Mouse (Mus musculus): ENCODE measurements around the gene Rfx7. TPM values are rescaled to one million over a fixed set of nuclear protein-coding genes. Genes with fewer than 3 reads are reported as not detected.
A peak's percentile ranks its signal among the peaks of the same experiment; 100 is the strongest.

Gene Rfx7
- total and polyA plus RNA-seq, 2 experiments from 2014 or later, result 12.2 to 48.2 TPM

- Histone ChIP-seq H3K9ac (replicated peaks; ENCODE audit: low read length, poor library complexity, severe bottlenecking) (no peak overlapping the region), H3K4me1 (ENCODE audit: insufficient read depth, low read length) (no peaks in the 10 kb centered on the region), H3K36me3 (ENCODE audit: insufficient read depth, low read length) (no peaks in the 10 kb centered on the region), H3K9me3 (ENCODE audit: low read length) (no peaks in the 10 kb centered on the region), H3K4me3 (ENCODE audit: low read depth, low read length) (no peak overlapping the region), H3K4me2 (ENCODE audit: low read depth, low read length, poor library complexity, severe bottlenecking) (no peak overlapping the region), H3K27ac (ENCODE audit: low read depth, low read length) (no peak overlapping the region), H3K27me3 (ENCODE audit: insufficient read depth, low read length) (no peaks in the 10 kb centered on the region)
- TF ChIP-seq CTCF (IDR thresholded peaks at IDR 0.05), result no peak
- ATAC-seq (ENCODE audit: low FRiP score) (no peak), DNase-seq (ENCODE audit: low spot score) (no peak)
- 37% methylated on average over 4 of the region's 4 CpGs for WGBS
Observed at GRCm38 (mm10) chr9:72656491-72656890, 124.5 kb downstream of the Rfx7 start.

- ATAC-seq (ENCODE audit: low FRiP score) (no peak), DNase-seq (ENCODE audit: low spot score) (no peak)
- WGBS, result 25% methylated on average over 3 of the region's 3 CpGs
- H3K27ac ChIP-seq (ENCODE audit: low read depth, low read length), result no peak overlapping the region
- no peaks in the 10 kb centered on the region for H3K27me3 ChIP-seq (ENCODE audit: insufficient read depth, low read length)
- no peak for TF ChIP-seq CTCF (IDR thresholded peaks at IDR 0.05)
- H3K4me3 ChIP-seq (ENCODE audit: low read depth, low read length), result no peak overlapping the region
- H3K36me3 ChIP-seq (ENCODE audit: insufficient read depth, low read length), result no peaks in the 10 kb centered on the region
- no peaks in the 10 kb centered on the region for H3K4me1 ChIP-seq (ENCODE audit: insufficient read depth, low read length)
- no peaks in the 10 kb centered on the region for H3K9me3 ChIP-seq (ENCODE audit: low read length)
- no peak overlapping the region for H3K9ac ChIP-seq (replicated peaks; ENCODE audit: low read length, poor library complexity, severe bottlenecking)
- H3K4me2 ChIP-seq (ENCODE audit: low read depth, low read length, poor library complexity, severe bottlenecking), result no peak overlapping the region
Observed at GRCm38 (mm10) chr9:72656940-72657339, 124.9 kb downstream of the Rfx7 start.

GRCm38 (mm10) chr9:72657694-72658093 is 125.7 kb downstream of the Rfx7 start:
- H3K36me3 ChIP-seq (ENCODE audit: insufficient read depth, low read length), result no peaks in the 10 kb centered on the region
- no peak overlapping the region for H3K9ac ChIP-seq (replicated peaks; ENCODE audit: low read length, poor library complexity, severe bottlenecking)
- no peak overlapping the region for H3K4me3 ChIP-seq (ENCODE audit: low read depth, low read length)
- no peaks in the 10 kb centered on the region for H3K9me3 ChIP-seq (ENCODE audit: low read length)
- no peak overlapping the region for H3K4me2 ChIP-seq (ENCODE audit: low read depth, low read length, poor library complexity, severe bottlenecking)
- H3K4me1 ChIP-seq (ENCODE audit: insufficient read depth, low read length), result no peaks in the 10 kb centered on the region
- WGBS, result 62% methylated on average over 1 of the region's 1 CpGs
- DNase-seq (ENCODE audit: low spot score), result no peak
- TF ChIP-seq CTCF (IDR thresholded peaks at IDR 0.05), result no peak
- no peak overlapping the region for H3K27ac ChIP-seq (ENCODE audit: low read depth, low read length)
- no peak for ATAC-seq (ENCODE audit: low FRiP score)
- no peaks in the 10 kb centered on the region for H3K27me3 ChIP-seq (ENCODE audit: insufficient read depth, low read length)

GRCm38 (mm10) chr9:72660139-72660538 is 128.1 kb downstream of the Rfx7 start:
- Histone ChIP-seq H3K4me1 (ENCODE audit: insufficient read depth, low read length) (peaks cover 4% of the 10 kb centered on the region; the same call in 1 of the 2 replicates), H3K9me3 (ENCODE audit: low read length) (no peaks in the 10 kb centered on the region), H3K27ac (ENCODE audit: low read depth, low read length) (no peak overlapping the region), H3K4me3 (ENCODE audit: low read depth, low read length) (no peak overlapping the region), H3K9ac (replicated peaks; ENCODE audit: low read length, poor library complexity, severe bottlenecking) (no peak overlapping the region), H3K36me3 (ENCODE audit: insufficient read depth, low read length) (no peaks in the 10 kb centered on the region), H3K27me3 (ENCODE audit: insufficient read depth, low read length) (no peaks in the 10 kb centered on the region), H3K4me2 (ENCODE audit: low read depth, low read length, poor library complexity, severe bottlenecking) (no peak overlapping the region)
- 75% methylated on average over 4 of the region's 4 CpGs for WGBS
- DNase-seq (ENCODE audit: low spot score) (no peak), ATAC-seq (ENCODE audit: low FRiP score) (no peak)
- TF ChIP-seq CTCF (IDR thresholded peaks at IDR 0.05), result no peak

GRCm38 (mm10) chr9:72660911-72661310 is 128.9 kb downstream of the Rfx7 start:
- TF ChIP-seq CTCF (IDR thresholded peaks at IDR 0.05), result no peak
- no peak overlapping the region for H3K9ac ChIP-seq (replicated peaks; ENCODE audit: low read length, poor library complexity, severe bottlenecking)
- 25% methylated on average over 1 of the region's 1 CpGs for WGBS

GRCm38 (mm10) chr9:72661561-72661894 is 129.5 kb downstream of the Rfx7 start:
- Histone ChIP-seq H3K4me1 (ENCODE audit: insufficient read depth, low read length) (peaks cover 4% of the 10 kb centered on the region; the same call in 1 of the 2 replicates), H3K4me2 (ENCODE audit: low read depth, low read length, poor library complexity, severe bottlenecking) (peak overlapping the region; percentile 71), H3K27ac (ENCODE audit: low read depth, low read length) (peak overlapping the region; percentile 99), H3K36me3 (ENCODE audit: insufficient read depth, low read length) (no peaks in the 10 kb centered on the region), H3K4me3 (ENCODE audit: low read depth, low read length) (peak overlapping the region; percentile 94), H3K9me3 (ENCODE audit: low read length) (no peaks in the 10 kb centered on the region), H3K27me3 (ENCODE audit: insufficient read depth, low read length) (no peaks in the 10 kb centered on the region), H3K9ac (replicated peaks; ENCODE audit: low read length, poor library complexity, severe bottlenecking) (peak overlapping the region; percentile 99)
- no peak for TF ChIP-seq CTCF (IDR thresholded peaks at IDR 0.05)
- WGBS, result under 1% methylated on average over 13 of the region's 13 CpGs
- ATAC-seq (ENCODE audit: low FRiP score), result no peak
- DNase-seq (ENCODE audit: low spot score), result no peak

More at GRCm38 (mm10) chr9:72660911-72661310, 128.9 kb downstream of the Rfx7 start:
- H3K4me3 ChIP-seq (ENCODE audit: low read depth, low read length), result no peak overlapping the region
- no peaks in the 10 kb centered on the region for H3K9me3 ChIP-seq (ENCODE audit: low read length)
- no peaks in the 10 kb centered on the region for H3K27me3 ChIP-seq (ENCODE audit: insufficient read depth, low read length)
- H3K4me1 ChIP-seq (ENCODE audit: insufficient read depth, low read length), result peaks cover 4% of the 10 kb centered on the region; the same call in 1 of the 2 replicates
- H3K27ac ChIP-seq (ENCODE audit: low read depth, low read length), result peak overlapping the region; percentile 99
- no peaks in the 10 kb centered on the region for H3K36me3 ChIP-seq (ENCODE audit: insufficient read depth, low read length)
- H3K4me2 ChIP-seq (ENCODE audit: low read depth, low read length, poor library complexity, severe bottlenecking), result 0 out of 2 replicates have a peak overlapping the region, but pooled peaks have one; percentile 71
- ATAC-seq (ENCODE audit: low FRiP score) (no peak), DNase-seq (ENCODE audit: low spot score) (no peak)

Measured in midbrain, postnatal 0 days (tissue).